Mouse (Mus musculus) heart, postnatal 25 days (tissue): Measurements from ENCODE around the gene Pofut1. TPM values are rescaled to one million over a fixed set of nuclear protein-coding genes. Genes with fewer than 3 reads are reported as not detected.

ENCODE experiments used
- DNase-seq: peaks from one replicate; pipeline ENCODE4 v3.0.0; 2022; ENCODE audit warnings: low spot score
- intact Hi-C: fragments of 180-260 bp; cut with DNase I; formaldehyde crosslinking; loops from one replicate; pipeline ENCODE4 v1.15.1; 2025
- total RNA-seq, 2 experiments: library from RNA; stranded (reverse); gene quantifications; 2 replicates each; pipeline ENCODE4 v1.2.3; 2021

Pofut1 gene
- 10 to 100 TPM; 13.6 to 13.7 TPM for total RNA-seq

DNA sequence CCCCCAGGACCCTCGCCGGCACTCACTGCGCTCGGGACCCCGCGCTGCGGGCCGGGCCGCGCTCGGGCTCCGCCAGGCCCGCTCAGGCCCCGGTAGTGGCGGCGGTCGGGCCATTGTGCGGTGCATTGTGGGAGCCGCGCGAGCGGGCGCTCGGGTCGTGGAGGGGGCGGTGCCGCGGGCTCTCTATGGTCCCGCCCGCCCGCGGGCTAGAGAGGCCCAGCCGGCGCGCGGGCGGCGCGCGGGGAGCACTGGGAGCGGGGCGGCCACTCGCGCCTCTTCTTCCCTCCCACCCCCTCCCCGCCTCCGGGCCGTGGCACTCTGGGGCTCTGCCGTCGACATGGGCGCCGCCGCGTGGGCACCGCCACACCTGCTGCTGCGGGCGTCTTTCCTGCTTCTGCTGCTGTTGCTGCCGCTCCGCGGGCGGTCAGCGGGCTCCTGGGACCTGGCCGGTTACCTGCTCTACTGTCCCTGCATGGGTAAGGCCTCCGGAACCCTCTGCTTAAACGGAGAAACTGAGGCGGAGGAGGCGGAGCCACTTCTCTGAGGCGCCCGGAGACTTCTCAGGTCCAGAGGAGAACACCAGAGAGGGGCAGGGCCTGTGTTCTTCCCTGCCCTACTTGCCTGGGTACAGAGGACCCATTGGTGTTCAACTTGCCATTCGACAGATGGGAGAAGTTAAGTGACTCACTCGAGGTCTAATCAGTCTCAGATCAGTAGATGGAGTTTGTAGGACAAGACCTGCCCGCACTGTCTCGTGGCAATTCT lies at the start of gene Pofut1, which contains the start of gene Plagl2:
Gene Pofut1, plus strand, starts transcription at position 284 of the 765 bp plus-strand sequence.
Gene Plagl2, minus strand, starts transcription at position 177 of the 765 bp plus-strand sequence.
- peak; percentile 83 for DNase-seq
- intact Hi-C loops = loop anchor here (2.0 to 5.0 kb wide), 2 partner anchors 79 to 103 kb away; partner anchors contain the start of genes Asxl1 and Tm9sf4

DNA sequence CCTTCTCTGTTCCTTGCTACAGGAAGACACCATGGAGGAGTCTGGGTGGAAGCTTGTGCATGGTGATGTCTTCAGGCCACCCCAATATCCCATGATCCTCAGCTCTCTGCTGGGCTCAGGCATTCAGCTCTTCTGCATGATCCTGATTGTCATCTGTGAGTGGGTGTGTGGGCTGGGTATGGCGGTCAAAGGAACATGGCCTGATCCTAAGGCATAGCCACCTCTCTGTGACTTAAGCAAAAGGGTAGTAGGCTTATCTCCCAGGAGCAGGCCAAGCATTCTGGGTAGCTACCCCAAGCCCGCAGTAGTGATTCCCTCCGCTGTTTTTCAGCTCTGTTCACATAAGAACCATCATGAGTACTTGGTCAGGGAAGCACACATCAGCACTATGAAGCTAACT lies 47.1 kb upstream of the Pofut1 start:
- no peak for DNase-seq
- intact Hi-C loops = no loop called here

DNA sequence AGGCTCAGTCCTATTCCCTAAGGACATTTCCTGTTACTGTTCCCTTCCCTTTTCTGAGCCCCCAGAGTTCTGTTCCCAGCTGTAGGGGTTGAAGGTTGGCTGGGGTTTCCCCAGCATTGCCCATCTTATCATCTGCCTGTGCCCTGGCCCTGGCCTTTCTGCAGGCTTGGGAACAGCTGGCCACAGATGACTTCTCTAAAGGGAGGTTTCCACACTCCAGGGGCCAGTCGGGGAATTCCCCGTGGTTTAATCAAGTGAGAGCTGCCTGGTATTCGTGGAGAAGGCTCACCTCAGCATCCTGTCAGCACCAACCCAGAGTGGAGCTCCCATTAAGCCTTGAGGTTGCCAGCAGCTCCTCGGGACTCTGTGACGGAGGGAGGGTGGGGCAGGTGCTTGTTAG lies 42.8 kb upstream of the Pofut1 start:
- DNase-seq = no peak
- intact Hi-C loops = no loop called here

DNA sequence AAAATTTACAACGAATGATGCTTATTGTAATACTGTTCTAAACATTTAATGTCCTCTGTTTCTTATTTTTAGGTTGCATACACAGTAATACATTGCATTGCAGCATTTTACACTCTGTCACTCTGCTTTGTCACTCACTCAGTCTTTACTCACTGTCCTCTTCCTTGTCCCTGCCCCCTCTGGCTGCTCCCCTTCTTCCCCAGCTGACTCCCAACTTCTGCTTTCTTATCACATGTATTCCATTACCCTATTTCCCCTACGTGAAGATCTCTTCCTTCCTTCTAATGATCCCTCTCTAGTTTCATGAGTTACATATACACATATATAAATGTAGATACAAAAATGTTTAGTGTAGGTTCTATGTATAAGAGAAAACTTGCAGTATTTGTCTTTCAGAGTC lies 42.2 kb upstream of the Pofut1 start:
- intact Hi-C loops = no loop called here

DNA sequence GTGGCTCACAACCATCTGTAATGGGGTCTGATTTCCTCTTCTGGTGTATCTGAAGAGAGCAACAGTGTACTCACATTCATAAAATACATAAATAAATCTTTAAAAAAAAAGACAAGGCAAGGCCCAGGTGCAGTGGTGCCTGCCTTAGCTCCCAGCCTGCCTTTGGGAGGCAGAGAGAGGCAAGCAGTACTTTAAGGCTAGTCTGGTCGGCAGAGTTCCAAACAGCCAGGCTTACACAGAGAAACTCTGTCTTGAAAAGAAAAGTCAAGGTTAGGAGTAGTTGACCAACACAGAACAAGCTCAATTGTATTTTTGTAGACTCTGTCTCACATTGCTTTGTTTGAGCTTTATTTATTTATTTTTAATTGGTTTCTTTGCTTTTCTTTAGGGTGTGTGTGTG lies 38.6 kb upstream of the Pofut1 start:
- intact Hi-C loops = no loop called here

More for the DNA sequence above, 42.2 kb upstream of the Pofut1 start:
- DNase-seq = no peak

DNA sequence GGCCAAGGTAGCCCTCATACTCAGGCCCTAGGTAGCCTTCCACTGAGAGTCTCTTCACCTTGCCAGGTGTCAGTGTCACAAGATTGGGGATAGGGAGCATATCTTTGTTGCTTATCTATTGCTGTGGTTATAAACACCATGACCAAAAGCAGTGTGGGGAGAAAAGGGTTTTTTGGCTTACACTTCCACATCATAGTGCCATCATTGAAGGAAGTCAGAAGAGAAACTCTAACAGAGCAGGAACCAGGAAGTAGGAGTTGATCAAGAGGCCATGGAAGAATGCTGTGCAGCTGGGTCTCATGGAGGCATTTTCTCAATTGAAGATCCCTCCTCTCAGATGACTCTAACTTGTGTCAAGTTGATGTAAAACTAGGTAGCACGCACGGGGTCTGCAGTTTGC lies 33.2 kb upstream of the Pofut1 start:
- DNase-seq = no peak
- intact Hi-C loops = no loop called here

More for the DNA sequence above, 38.6 kb upstream of the Pofut1 start:
- DNase-seq = no peak

DNA sequence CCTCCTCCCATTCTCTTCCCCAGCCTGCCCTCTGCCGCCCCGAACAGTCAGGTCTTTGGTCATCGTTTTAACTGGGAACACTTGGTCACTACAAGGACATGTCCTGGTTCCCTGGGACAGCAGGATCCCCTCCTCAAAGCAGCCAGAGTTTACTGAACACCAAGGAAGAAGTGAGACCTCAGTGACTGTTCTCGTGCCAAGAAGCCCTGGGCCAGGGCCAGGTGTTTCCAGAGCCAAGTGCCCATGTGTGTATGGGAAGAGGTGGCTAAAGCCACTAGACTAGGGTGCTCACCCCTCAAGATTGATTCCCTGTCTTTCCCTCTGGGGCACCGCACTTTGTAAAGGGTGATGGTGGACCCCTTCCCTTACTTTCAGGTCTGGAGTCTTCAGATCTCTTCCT lies 32.0 kb upstream of the Pofut1 start:
- no peak for DNase-seq
- intact Hi-C loops = no loop called here

DNA sequence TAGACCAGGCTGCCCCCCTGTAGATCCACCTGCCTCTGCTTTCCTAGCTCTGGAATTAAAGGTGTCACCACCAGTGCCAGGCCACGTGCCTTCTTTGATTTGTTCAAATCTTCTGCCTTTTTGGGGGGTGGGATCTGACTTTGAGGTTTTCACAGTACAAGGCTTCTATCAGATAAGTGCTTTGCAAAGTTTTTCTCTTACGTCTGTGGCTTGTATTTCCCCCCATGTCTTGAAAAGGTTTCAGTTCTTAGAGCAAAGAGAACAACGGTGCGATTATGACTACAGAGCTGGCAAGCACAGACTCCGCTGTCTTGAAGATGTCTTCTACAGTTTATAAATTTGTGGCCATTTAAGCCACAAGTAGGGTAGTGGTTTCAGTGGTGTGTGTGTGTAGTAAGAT lies 29.9 kb upstream of the Pofut1 start:
- intact Hi-C loops = no loop called here
- DNase-seq = no peak

DNA sequence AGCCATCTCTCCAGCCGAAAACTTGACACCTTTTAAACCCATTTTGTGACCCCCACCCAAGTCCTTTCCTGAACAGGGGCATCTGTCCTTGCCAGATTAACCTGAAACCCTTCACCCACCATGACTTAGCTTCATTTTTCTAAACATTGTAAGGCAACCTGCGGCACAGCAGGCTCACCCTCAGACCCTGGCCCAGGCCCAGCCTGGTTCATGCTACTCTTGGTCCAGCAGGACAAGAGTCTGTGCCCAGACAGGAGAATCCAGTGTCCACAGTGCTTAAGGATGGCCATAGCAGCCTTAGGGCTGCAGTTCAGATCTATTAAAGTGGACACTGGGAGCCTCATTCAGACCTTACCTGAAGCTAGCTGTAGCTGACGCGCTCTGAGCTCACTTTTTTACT lies 28.0 kb upstream of the Pofut1 start:
- no peak for DNase-seq
- intact Hi-C loops = no loop called here

DNA sequence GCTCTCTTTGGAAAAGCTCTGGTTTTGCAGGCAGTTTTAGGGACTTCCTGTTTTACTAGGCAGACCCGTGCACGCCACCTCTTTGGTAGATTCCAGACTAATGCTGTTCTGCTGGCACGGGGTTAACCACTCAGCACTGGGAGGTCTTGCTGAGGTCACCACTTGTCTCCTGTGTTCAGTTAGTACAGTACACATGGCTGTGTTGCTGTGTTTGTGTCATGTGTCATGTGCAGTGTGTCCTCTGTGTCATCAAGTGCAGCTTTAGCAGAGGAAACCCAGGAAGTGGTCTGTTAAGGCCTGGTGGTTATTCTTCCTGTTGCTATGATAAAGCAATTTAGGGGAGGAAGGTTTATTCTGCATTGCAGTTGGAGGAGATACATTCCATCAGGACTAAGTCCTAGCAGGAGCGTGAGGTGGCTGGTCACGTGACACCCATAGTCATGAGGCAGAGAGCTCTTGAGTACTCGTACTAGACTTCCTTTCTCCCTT lies 26.5 kb upstream of the Pofut1 start:
- intact Hi-C loops = no loop called here
- DNase-seq = no peak

DNA sequence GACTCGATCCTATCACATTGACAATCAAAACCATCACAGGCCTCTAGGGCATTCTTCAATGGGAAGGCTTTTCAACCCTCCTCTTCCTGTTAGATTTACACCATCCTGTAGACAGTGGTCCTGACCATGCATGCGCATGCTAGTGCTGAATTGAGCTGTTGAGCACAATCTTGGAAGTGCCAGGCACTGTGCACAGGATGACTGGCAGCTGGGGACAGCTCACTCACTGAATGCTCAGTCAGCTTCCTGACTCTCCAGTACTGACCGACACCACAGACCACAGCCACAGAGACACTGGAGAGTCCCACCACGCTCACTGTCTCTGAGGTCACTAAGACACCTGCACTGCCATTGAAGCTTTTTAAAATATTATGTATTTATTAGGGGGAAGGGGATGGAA lies 25.9 kb upstream of the Pofut1 start:
- no peak for DNase-seq
- intact Hi-C loops = no loop called here

DNA sequence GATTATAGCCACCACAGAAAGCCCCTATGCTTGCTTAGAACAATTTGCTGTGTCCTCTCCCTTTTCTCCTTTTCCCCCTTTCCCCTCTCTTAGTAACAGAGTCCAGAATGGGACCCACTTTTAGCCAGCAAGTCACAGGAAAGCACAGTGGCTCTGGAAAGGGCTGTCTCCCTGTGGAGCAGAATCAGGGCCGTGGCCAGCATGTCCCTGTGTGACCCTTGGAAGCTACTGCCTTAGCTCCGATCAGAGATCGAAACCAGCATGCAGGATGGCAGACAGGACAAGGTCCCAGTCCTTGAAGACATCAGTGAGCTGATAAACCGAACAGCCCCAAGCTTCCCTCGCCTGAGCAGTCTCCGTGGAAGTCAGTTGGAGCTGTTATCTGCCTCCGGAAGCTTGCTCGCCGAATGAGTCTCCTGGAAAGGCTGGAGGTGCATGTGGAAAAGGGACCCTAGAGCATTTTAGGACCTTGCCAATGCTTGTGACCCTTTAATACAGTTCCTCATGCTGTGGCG lies 23.4 kb upstream of the Pofut1 start:
- DNase-seq = no peak
- intact Hi-C loops = no loop called here

DNA sequence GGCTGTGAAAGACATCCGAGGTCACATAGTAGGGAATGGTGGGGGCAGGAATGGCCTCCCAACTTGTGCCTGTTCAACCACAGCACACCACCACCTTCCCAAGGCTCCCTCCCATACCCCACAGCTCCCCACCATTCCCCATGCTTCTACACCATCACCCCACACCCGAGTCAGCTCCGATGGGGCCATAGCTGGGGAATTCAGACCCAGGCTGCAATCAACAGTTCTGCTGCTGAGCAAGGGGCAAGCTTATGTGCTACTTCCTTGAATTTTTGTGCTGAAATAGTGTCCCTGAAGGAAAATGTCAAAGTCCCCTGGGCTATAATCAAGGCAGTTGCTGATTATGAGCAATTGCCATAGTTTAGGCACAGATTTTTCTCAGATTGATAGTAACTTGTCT lies 22.8 kb upstream of the Pofut1 start:
- intact Hi-C loops = no loop called here
- no peak for DNase-seq

DNA sequence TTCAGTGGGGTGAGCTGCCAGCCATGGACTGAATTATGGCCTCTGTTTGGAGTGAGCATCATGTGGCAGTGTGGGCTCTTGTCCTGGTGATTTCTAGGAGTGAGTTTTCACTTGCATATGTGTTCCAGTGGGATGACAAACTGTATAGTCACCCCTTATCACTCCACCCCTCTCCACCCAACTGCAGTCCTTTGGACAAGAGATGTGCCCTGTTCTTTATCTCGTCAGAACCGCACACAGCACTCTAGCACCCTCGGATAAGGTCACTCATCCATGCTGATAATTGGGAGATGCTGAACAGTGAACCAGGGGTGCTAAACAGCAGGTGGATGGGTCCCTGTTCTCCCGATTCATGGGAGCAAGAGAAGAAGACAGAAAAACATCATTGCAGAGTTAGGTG lies 19.7 kb upstream of the Pofut1 start:
- no peak for DNase-seq
- intact Hi-C loops = no loop called here

DNA sequence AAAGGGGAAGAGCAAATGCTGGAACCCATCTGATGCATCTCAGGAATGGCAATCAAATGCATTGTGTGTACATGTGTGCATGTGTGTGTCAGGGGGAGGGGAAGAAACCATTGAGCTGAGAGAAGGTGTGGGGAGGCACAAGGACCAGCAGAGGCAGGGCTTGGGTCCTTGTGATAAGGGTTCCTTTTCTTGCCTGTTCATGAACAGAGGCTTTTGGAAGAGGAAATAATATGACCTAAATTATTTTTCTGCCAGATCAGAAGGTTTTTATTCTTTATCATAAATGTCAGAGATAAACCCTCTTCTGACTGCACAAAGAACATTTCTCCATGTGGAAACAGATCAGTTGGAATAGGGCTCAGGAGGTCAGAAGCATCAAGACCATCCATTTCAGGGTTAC lies 19.2 kb upstream of the Pofut1 start:
- intact Hi-C loops = no loop called here
- DNase-seq = no peak

DNA sequence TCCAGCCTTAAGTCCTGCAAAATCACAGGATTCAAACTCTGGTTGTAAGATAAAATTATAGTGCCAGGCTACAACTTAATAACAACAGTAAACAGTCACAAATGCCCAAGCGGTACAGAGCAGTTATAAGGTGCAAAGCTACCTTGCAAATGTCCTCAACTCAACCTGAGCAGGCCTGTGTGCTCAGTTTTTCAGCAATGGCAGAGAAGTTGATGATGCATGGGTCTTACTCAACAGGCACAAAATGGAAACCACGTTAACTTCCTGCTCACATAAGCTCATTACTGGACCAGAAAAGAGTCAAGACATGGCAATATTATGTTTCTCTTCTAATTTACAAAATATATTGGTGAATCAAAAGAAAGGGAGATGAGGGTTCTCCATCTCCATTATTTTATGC lies 18.8 kb upstream of the Pofut1 start:
- intact Hi-C loops = no loop called here
- no peak for DNase-seq

DNA sequence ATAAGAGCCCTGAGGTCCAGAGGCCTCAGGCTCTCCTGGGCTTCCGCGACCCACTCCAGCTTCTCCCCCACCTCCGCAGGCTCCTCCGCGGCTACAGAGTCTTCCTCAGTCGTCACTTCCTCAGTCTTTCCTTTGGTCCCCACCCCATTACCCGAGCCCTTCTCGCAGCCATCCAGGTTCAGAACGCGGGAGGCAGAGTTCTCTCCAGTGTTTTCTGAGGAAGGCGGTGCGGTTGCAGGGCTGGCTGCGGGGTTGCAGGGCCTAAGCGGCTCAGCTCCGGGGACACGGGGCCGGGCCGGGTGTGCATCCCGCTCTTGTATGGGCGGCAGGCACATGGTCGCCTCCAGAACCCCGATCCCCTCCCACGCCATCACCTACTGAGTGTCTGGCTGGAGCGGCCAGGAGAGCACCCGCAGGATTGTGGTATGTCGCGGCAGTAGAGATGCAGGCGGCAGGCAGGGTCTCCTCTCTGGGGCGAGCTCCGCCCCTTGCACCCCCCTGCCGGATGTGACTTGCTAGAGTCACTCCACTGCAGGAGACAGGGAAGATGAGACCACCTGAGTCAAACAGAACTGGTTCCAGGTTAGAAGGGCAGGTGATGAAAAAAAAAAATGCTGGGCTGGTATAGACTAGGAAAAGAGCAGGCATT lies 16.3 kb upstream of the Pofut1 start, which contains the start of gene Tspyl3:
Gene Tspyl3, minus strand, starts transcription at position 496 of the 649 bp plus-strand sequence.
- intact Hi-C loops = no loop called here
- DNase-seq = peak; percentile 13

DNA sequence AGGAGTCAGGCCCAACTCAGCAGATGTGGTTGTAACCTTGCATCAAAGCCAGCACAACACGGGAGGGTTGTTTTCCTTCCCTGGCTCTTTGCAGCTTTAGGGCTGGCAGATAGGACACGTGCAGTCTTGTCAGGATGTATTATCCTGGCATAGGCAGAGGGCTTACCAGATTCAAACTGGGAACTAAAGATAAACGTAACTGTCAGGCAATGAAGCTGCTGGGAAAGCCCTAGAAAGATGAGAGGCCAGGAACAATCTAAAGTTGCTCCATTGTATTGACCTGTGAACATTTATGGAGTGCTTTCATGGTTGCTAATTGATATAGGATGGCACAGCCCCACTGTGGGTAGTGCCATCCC lies 15.8 kb upstream of the Pofut1 start:
- intact Hi-C loops = no loop called here
- no peak for DNase-seq

DNA sequence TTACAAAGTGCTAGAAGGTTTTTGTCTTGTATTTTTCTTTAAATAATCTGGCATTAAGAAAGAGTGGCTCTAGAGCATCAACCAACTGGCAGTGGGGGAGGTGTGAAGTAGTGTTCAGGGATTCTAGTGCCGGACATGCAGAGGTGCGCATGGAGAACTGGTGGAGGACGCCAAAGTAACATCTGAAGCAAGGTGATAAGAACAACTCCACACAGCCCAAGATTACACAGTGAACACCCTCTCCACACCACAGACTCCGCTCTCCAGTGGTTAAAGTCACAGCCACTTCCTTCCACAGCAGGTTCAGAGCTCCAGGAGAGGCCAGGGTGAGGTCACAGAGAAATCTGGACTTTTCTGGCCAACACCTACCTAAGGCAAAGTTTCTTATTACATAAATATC lies 13.4 kb upstream of the Pofut1 start:
- intact Hi-C loops = no loop called here

DNA sequence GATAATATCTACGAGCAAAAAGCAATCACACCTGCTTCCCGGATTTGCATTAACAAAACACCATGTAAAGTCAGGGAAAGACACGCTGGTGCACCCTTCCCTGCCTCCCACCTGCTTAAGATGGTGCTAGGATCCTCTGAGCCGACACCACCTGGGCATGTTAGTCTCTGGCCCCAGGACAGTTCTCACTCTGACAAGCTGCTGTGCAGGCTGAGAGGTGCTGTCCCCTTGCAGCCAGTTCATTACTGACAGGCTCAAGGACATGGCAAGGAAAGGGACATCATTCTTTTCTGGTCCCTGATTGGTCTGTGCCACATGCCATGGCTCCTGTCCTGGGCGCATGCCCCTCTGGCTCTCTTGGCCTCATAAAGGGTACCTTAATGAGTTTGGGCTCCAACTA lies 12.8 kb upstream of the Pofut1 start:
- intact Hi-C loops = no loop called here
- no peak for DNase-seq

More for the DNA sequence above, 13.4 kb upstream of the Pofut1 start:
- DNase-seq = no peak

DNA sequence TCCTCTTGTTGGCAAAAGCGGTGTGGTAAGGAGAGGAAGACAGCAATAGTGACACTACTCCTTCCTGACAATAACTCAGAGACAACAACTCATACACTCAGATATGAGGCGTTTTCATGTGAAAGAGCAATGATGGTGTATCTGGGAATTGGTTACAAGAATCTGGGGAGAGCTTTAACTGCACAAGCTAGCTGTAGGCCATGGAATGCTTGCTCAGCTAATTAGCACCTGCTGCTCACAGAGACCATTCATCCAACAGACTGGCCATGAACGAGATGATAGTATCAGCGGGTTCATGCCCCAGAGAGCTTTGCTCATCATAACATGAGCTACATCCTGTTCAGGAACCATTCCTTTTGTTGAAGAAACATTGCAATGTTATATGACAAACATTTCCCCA lies 4.1 kb upstream of the Pofut1 start:
- intact Hi-C loops = no loop called here
- DNase-seq = no peak
